Mouse (Mus musculus) ES-E14 (cell line): ENCODE measurements around the gene Chrnb2.

Experiments
- CHD2 ChIP-seq: IDR thresholded peaks from 2 replicates; pipeline ENCODE4 v1.6.1; 2014; ENCODE audit warnings: mild to moderate bottlenecking, low read depth, low read length, inconsistent platforms
- MAFK ChIP-seq: IDR thresholded peaks from 2 replicates; pipeline ENCODE4 v1.6.1; 2014; ENCODE audit warnings: mild to moderate bottlenecking, low read depth, low read length, inconsistent platforms; ENCODE audit not compliant: insufficient read depth
- ZC3H11A ChIP-seq: IDR thresholded peaks from 2 replicates; pipeline ENCODE4 v1.6.1; 2012; ENCODE audit warnings: low read depth, mild to moderate bottlenecking, inconsistent platforms, low read length, borderline replicate concordance

- no peak for TF ChIP-seq CHD2
- TF ChIP-seq ZC3H11A = no peak
- TF ChIP-seq MAFK = no peak
Measured at GRCm38 (mm10) chr3:89770425-89771002, 6.1 kb upstream of the Chrnb2 start.
